Mouse (Mus musculus) neutrophil, adult 59 days (primary cell): ENCODE data around the gene Nfia. TPM values are rescaled to one million over a fixed set of nuclear protein-coding genes. Genes with fewer than 3 reads are reported as not detected.

Source experiments
- total RNA-seq, 2 experiments: library from RNA; stranded (reverse); gene quantifications; 1 replicate in 1 of 2; 2 replicates in 1 of 2; pipeline ENCODE4 v1.2.4; 2023

Nfia gene
- total RNA-seq: 10 to 100 TPM in 1 of 2 experiments, 1 to 10 TPM in 1; 8.9 to 20.0 TPM

DNA sequence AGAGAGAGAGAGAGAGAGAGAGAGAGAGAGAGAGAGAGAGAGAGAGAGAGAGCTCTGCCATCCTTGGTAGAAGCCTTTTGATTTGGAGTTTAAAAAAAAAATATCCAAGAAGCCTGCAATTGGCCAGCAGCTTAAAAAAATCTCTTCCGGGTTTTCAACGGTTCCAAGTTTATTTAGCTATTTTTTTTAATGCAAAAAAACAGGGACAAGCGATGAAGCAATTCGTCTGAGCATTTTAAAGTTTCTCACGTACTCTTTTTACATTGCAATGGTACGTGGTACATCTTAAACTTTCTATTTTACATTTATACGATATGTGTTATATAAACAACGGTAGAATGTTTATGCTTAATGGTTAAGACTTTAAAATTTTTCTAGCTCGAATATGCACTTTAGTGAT lies at the start of gene Nfia:
Nfia (plus strand) TSS at position 94 of the 400 bp plus-strand sequence.

DNA sequence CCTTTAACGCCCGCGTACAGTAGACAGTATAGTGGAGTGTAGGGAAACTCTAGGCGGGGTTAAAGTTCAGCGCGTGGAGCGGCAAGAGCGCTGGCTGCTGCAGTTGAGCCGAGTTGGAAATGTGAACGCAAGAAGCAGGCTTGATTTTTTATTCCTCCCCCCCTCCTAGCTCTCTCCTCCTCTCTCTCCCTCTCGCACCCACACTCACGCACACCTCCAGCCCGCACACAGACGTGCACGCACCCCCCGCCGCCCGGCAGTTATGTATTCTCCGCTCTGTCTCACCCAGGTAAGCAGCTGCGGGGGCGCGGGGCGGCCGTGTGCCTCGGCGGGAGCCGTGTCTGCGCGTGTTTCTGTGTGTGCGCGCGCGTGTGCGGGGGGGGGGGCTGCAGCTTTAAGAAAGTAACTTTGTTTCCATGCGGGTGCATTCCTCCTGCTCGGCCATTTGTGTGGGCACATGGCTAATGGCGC lies 5.2 kb downstream of the Nfia start, which contains the start of gene E130114P18Rik:
E130114P18Rik (minus strand) TSS at position 373 of the 471 bp plus-strand sequence.

Other genes starting within 250 kb of the Nfia start
- not detected for gene E130114P18Rik, start 5.3 kb downstream of the Nfia start, total RNA-seq